Mouse (Mus musculus) stomach, postnatal 0 days (tissue): ENCODE results near the gene Skap1.

Experiments
- CTCF ChIP-seq: IDR thresholded peaks from 2 replicates; pipeline ENCODE4 v1.5.1; 2016; ENCODE audit warnings: antibody characterized with exemption, low read depth, mild to moderate bottlenecking, moderate library complexity
- EP300 ChIP-seq: optimal IDR thresholded peaks from 2 replicates; pipeline ENCODE3; 2016; ENCODE audit warnings: antibody characterized with exemption

DNA sequence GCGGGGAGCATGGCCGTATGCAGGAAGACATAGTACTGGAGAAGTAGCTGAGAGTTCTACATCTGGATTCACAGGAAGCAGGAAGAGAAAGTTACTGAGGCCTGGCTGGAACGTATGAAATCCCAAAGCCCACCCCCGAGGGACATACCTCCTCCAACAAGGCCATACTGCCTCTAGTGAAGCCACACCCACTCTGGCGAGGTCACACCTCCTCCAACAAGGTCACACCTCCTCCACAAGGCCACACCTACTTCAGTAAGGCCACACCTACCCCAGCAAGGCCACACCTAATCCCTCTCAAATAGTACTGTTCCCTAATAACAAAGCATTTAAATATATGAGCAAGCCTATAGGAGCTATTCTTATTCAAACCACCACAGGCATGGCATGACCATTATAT, 41.4 kb downstream of the Skap1 start:
- TF ChIP-seq EP300 = no peak
- no peak for TF ChIP-seq CTCF
